Mouse (Mus musculus) C2C12 (cell line): ENCODE measurements around the gene Ovgp1.

ENCODE experiments used
- CEBPB ChIP-seq: IDR thresholded peaks from one replicate; pipeline ENCODE4 v1.6.1; 2011; ENCODE audit warnings: low read depth, mild to moderate bottlenecking, control low read depth, moderate library complexity
- CTCF ChIP-seq: IDR thresholded peaks from one replicate; pipeline ENCODE4 v1.5.1; 2011; ENCODE audit not compliant: control insufficient read depth, insufficient read depth, insufficient read length
- MAX ChIP-seq: IDR thresholded peaks from one replicate; pipeline ENCODE4 v1.6.1; 2011; ENCODE audit warnings: mild to moderate bottlenecking, control low read depth
- MYOD1 ChIP-seq: IDR thresholded peaks from one replicate; pipeline ENCODE4 v1.6.1; 2011; ENCODE audit warnings: low read depth; ENCODE audit not compliant: control insufficient read depth, insufficient read length
- MYOG ChIP-seq: IDR thresholded peaks from one replicate; pipeline ENCODE4 v1.6.1; 2011; ENCODE audit not compliant: control insufficient read depth, insufficient read length; ENCODE audit errors: extremely low read depth
- USF1 ChIP-seq: IDR thresholded peaks from one replicate; pipeline ENCODE4 v1.6.1; 2011; ENCODE audit warnings: low read depth, mild to moderate bottlenecking, control low read depth, moderate library complexity

DNA sequence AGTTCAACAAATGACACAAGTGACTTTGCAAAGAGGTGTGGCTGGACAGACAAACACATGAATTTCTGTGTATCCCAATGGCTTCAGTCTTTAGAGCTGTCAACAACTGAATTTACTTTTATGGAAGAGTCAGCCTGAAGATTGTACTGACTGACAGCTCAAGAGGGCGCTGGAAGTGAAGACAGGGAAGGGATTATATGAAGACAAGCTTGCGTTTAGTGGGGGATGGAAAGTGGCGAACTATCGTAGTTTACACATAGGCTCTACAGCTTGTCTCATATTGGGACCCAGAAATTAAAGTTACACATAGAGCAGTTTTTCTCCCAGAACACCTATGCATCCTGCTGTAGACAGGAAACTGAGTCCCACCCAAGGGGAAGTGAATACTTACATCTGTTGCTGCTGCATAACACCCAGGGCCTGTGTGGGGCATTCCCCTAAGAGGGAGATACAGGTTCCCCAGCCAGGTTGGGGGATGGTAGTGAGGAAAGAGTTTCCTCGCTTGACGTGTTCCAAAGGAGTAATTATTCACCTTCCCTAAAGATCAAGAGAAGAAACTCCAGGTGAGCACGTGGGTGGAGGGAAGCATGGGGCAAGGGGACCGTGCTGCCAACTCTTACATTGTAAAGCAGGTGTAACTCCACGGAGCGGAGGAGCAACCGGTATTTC is 27.3 kb downstream of the Ovgp1 start:
- TF ChIP-seq MAX = no peak
- TF ChIP-seq MYOG = no peak
- no peak for TF ChIP-seq CTCF
- TF ChIP-seq MYOD1 = no peak
- TF ChIP-seq CEBPB = no peak
- TF ChIP-seq USF1 = no peak
